Mouse (Mus musculus) CD4-positive, CD25-positive, alpha-beta regulatory T cell, adult 4 months (primary cell): ENCODE results near the gene Foxi1. TPM values are rescaled to one million over a fixed set of nuclear protein-coding genes. Genes with fewer than 3 reads are reported as not detected.
"Not testable (repeated sequence)": the region's sequence is repeated elsewhere in the genome, so short reads cannot be mapped to it uniquely, and the experiment has no call there.

Experiments
- ATAC-seq: one replicate; pipeline ENCODE4 v1.8.0; 2017
- polyA plus RNA-seq, 2 experiments: library from polyadenylated mRNA; unstranded; fragments of 100-300 nt; shearing (Covaris generic); gene quantifications; one replicate each; pipeline ENCODE4 v1.2.1; 2017

Foxi1 gene
- not detected for polyA plus RNA-seq

DNA sequence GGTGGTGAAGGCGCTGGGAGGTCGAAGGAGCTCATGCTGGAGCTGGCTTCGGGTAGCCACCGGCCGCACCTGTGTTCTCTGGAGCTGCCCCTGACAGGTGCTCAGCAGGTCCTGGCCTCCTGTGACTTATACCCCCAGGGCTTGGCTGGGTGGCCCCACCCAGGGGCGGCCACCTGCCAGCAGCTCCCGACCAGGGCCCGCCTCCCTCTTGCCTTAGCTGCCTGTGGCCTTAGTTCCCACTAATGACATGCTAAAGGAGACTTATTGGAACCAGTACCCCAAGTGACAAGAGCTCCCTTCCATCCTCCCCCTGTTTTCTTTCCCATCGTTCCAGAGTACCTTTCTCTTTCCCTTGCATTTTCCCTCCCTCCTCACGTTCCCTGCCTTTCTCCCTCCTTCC is at the start of gene Foxi1:
Foxi1 (minus strand) TSS at position 101 of the 400 bp plus-strand sequence.
- no peak for ATAC-seq

DNA sequence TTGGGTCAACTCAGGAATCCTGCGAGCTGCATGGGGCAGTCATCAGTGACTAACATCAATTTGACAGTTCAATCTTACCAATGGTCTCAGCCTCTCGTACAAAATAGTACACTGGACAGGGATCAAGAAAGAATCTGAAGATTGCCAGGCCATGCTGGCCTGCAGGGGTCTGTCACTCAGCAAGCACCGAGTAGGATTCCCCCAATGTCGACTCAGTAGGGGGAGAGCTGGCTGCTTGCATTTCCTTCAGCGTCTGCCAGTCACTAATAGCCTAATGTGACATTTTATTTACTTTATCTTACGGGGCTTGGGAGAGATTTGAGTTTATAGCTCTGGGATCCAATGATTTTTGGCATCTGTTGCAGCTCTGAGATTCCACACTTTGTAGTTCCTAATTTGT is 35.1 kb upstream of the Foxi1 start:
- no peak for ATAC-seq

DNA sequence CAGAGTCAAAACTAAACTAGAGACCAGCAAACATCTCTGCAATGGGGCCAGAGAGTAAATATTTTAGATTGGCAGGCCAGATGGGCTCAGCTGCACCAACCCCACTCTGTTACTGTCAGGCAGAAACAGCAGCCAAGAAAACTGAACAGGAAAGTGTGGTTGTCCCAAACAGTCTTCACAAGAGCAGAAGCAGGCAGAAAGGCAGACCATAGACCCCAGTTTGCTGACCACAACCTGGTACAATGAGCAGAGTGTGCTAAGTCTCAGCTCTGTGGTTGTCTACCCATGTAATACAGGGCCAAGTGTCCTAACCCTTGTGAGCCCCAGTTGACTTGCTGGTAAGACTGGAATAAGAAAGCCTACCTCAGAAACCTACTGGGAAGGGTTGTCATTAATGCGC is 32.4 kb upstream of the Foxi1 start:
- no peak for ATAC-seq

- no peak for ATAC-seq
Measured at GRCm38 (mm10) chr11:34239691-34240090, 31.8 kb upstream of the Foxi1 start.

DNA sequence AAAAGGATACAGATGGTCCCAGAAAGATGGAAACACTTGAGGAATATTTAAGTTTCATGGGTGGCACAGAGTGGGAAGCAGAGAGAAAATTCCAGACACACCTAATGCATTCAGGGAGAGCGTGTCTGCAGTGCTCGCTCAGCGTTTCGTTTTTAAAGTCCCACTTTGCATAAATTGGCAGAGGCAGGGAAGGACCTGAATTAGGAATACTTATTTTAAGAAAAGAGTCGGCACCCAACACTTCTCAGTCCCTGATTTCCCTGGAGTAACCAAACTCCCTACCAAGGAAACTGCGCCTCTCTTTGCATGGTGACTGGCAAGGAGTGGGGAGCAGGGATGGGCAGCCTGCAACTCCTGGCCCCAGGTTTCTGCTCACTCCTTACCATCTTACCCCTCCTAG is 29.0 kb upstream of the Foxi1 start:
- no peak for ATAC-seq

- ATAC-seq = peak; percentile 67
Measured at GRCm38 (mm10) chr11:34236091-34236759, 28.3 kb upstream of the Foxi1 start.

GRCm38 (mm10) chr11:34228758-34229364 is 21.0 kb upstream of the Foxi1 start:
- peak; percentile 51 for ATAC-seq

GRCm38 (mm10) chr11:34227180-34227579 is 19.3 kb upstream of the Foxi1 start:
- ATAC-seq = no peak

DNA sequence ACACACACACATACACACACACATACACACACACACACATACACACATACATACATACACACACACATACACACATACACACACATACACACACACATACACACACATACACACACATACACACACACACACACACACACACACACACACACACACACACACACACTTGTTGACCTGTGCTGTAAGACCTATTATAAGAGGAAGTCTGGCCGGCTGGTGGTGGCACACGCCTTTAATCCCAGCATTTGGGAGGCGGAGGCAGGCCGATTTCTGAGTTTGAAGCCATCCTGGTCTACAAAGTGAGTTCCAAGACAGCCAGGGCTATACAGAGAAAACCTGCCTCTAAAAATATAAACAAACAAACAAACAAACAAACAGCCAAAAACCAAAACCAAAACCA is 12.7 kb upstream of the Foxi1 start:
- not testable (repeated sequence) for ATAC-seq

GRCm38 (mm10) chr11:34212853-34213252 is 5.0 kb upstream of the Foxi1 start:
- peak; percentile 45 for ATAC-seq

DNA sequence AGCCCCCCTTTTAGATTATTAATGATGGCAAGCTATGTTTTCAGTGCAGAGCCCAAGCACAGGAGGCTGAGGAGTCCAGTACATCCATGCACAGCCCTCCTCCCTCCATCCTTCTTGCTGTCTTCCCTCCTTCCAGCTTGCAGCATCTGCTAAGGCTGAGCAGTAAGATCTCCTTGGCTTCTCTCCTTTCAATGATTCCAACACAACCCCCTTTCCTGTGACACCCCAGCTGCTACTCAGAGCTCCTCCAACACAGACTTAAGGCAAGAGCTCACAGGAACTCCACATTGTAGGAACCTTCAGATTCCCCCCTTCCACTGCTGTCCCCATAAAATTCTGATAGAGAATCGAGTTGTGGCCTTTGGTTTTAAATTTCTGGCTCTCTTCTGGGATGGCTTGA is 5.1 kb downstream of the Foxi1 start:
- no peak for ATAC-seq

- no peak for ATAC-seq
Measured at GRCm38 (mm10) chr11:34195142-34195541, 12.7 kb downstream of the Foxi1 start.

DNA sequence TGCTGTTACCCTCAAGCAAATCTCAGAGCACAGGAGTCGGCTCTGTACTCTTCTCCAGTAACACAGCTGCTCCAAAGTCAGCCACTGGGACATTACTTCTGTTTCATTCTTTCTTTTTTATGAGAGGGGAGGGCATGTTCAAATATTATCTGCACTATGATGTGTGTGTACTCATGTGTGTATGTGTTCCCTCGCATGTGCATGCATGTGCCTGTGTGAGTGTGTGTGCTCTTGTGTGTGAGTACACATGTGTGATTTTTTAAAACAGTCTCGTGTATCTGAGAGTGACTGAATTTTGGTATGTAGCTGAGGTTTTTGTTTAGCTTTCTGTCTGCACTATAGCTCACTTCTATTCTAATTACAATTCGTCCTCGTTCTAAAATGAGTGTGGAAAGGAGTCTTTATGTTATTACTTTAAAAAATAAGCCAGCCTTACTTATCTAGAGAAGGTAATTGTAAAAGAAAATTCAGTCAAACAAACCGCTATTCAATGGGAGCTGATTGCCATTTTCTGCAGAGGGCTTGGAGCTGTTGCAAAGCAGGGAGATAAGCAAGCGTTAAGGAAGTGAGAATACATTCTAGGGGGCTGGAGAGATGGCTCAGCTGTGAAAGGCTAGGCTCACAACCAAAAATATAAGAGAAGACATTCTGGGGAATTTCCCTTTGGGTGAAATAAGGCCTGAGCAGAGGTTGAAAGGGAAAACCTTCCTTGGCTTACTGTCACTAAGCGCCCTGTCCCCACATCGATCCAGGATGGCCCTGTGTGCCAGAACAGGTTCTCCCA is 13.5 kb downstream of the Foxi1 start:
- no peak for ATAC-seq

- no peak for ATAC-seq
Measured at GRCm38 (mm10) chr11:34193658-34194057, 14.2 kb downstream of the Foxi1 start.

- no peak for ATAC-seq
Measured at GRCm38 (mm10) chr11:34184266-34184665, 23.6 kb downstream of the Foxi1 start.

- no peak for ATAC-seq
Measured at GRCm38 (mm10) chr11:34181214-34182117, 26.4 kb downstream of the Foxi1 start.

GRCm38 (mm10) chr11:34178752-34179151 is 29.1 kb downstream of the Foxi1 start:
- ATAC-seq = no peak

DNA sequence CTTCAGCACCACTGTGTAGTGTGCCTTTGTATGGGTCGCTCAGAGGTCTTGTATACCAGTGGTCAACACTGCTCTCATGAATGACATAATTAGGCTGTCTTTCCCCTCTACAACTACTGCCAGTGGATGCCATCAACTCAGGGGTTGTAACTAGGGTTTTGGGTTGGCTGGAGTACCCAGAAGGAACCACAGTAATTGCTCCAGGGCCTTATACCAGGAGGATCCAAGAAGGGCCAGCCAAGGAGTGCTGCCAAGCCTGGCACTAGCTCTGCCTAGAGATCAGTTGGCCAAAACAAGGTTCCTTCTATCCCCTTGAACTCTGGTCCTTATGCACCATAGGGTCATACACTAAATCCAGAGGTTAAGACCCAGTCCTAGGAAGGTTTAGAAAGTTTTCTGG is 31.5 kb downstream of the Foxi1 start:
- ATAC-seq = no peak

- ATAC-seq = no peak
Measured at GRCm38 (mm10) chr11:34171221-34171620, 36.7 kb downstream of the Foxi1 start.

DNA sequence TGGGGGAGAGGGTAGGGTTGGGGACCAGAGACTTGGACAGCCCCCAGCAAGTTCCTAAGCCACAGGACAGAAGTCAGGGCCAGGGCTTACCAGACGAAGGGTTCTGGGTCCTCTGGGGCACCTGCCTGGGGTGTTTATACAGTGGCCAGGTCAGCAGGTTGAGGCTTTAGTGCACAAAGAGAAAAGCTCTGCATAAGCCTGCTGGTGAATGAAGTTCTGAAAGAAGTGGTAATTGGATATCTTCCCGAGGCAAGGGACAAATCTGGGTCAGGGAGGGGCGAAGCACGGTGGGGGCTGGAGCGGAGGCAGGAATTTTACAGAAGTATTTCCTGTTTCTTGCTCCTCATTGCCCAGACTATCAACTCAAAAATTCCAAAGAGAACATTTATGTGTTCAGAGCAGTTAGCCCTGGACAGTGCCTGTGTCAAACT is 38.4 kb downstream of the Foxi1 start:
- no peak for ATAC-seq

DNA sequence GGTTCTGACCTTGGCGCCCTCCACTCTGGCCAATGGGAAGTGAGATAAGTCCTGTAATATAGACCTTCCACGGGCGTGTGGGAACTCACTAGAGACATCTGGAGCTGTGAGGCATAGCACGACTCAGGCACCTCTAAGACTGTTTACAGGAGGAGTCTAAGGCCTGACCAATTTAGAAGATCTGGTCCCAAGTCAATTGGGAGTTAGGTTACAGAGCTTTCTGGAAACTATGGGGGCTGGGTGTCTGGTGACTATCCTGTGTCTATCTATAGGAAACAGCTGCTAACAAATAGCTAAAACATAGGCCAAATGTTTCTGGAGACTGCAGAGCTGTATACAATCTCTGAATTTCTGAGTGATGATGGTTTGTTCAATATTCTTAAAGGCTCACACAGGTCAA is 41.5 kb downstream of the Foxi1 start:
- ATAC-seq = no peak

DNA sequence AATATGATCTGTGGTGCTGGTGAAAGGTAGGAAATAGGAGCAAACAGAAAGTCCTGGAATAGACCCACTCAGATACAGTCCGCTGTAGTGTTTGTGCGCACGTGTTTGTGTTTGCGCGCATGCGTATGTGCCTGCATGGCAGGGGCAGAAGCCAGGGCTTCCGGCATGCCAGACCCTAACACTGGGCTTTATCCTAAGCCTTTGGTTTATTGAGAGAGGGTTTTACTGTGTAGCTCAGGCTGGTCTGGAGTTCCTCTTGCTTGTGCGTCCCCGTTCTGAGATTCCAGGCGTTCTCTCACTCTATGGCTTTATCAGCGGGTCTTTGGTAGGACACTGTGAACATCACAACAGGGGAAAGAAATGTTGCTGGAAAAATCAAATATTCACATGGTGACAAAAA is 42.6 kb downstream of the Foxi1 start:
- ATAC-seq = no peak

DNA sequence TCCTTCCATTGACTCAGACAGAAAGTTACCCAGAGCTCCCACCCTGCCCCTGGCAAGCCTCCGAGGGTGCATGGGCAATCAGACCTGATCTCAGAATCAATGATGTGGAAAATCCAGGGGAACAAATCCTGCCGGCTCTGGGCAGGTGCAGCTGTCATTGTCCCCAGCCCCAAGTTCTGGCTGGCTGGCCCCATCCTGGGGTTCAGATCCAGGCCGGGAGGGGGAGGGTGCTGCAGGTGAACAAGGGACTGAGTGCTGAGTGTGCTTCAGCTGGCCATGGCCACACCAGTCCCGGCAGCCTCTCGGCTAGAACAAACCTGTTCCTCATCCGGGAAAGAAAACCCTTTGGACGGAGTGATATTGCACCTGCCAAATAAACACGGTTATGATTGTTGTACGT is 49.0 kb downstream of the Foxi1 start:
- no peak for ATAC-seq
